Mouse (Mus musculus): Measurements from ENCODE around the gene Crcp. TPM values are rescaled to one million over a fixed set of nuclear protein-coding genes. Genes with fewer than 3 reads are reported as not detected.

Crcp gene
- total RNA-seq, 2 experiments from 2014 or later: 14.4 to 16.3 TPM

GRCm38 (mm10) chr5:130052955-130053354 lies 23.9 kb downstream of the Crcp start:
- DNase-seq (ENCODE audit: low spot score in 2 of 2): no peak

GRCm38 (mm10) chr5:130055688-130056087 lies 26.6 kb downstream of the Crcp start:
- no peak for DNase-seq (ENCODE audit: low spot score in 2 of 2)

- no peak for DNase-seq (ENCODE audit: low spot score in 2 of 2)
These were observed 27.2 kb downstream of the Crcp start for GRCm38 (mm10) chr5:130056303-130056702.

- DNase-seq (ENCODE audit: low spot score in 2 of 2): no peak
These were observed 30.6 kb downstream of the Crcp start for GRCm38 (mm10) chr5:130059413-130060328.

GRCm38 (mm10) chr5:130060329-130060665 lies 31.2 kb downstream of the Crcp start:
- DNase-seq (ENCODE audit: low spot score in 2 of 2): no peak

GRCm38 (mm10) chr5:130062096-130062495 lies 33.0 kb downstream of the Crcp start:
- no peak for DNase-seq (ENCODE audit: low spot score in 2 of 2)

GRCm38 (mm10) chr5:130063760-130064159 lies 34.7 kb downstream of the Crcp start:
- DNase-seq (ENCODE audit: low spot score in 2 of 2): no peak

- DNase-seq (ENCODE audit: low spot score in 2 of 2): no peak
These were observed 36.5 kb downstream of the Crcp start for GRCm38 (mm10) chr5:130065579-130065978.

- no peak for DNase-seq (ENCODE audit: low spot score in 2 of 2)
These were observed 38.8 kb downstream of the Crcp start for GRCm38 (mm10) chr5:130067841-130068264.

GRCm38 (mm10) chr5:130073026-130073425 lies 43.9 kb downstream of the Crcp start, which contains the start of gene Tpst1:
TSS of gene Tpst1 (plus strand) at chr5:130073326.
- DNase-seq (ENCODE audit: low spot score in 2 of 2): no peak

- no peak for DNase-seq (ENCODE audit: low spot score in 2 of 2)
These were observed 45.4 kb downstream of the Crcp start for GRCm38 (mm10) chr5:130074491-130074890.

- DNase-seq (ENCODE audit: low spot score in 2 of 2): no peak
These were observed 47.3 kb downstream of the Crcp start for GRCm38 (mm10) chr5:130076396-130076795.

- DNase-seq (ENCODE audit: low spot score in 2 of 2): no peak
These were observed 49.2 kb downstream of the Crcp start for GRCm38 (mm10) chr5:130078096-130078833.

GRCm38 (mm10) chr5:130078834-130079156 lies 49.7 kb downstream of the Crcp start:
- no peak for DNase-seq (ENCODE audit: low spot score in 2 of 2)

GRCm38 (mm10) chr5:130079202-130080050 lies 50.3 kb downstream of the Crcp start:
- peak; percentile 93 to 94 for DNase-seq (ENCODE audit: low spot score in 2 of 2)

GRCm38 (mm10) chr5:130080051-130080681 lies 51.1 kb downstream of the Crcp start:
- no peak for DNase-seq (ENCODE audit: low spot score in 2 of 2)

GRCm38 (mm10) chr5:130081181-130081881 lies 52.2 kb downstream of the Crcp start:
- DNase-seq (ENCODE audit: low spot score in 2 of 2): no peak

GRCm38 (mm10) chr5:130082431-130082830 lies 53.3 kb downstream of the Crcp start:
- DNase-seq (ENCODE audit: low spot score in 2 of 2): no peak

GRCm38 (mm10) chr5:130084271-130084670 lies 55.2 kb downstream of the Crcp start:
- DNase-seq (ENCODE audit: low spot score in 2 of 2): no peak

- no peak for DNase-seq (ENCODE audit: low spot score in 2 of 2)
These were observed 58.9 kb downstream of the Crcp start for GRCm38 (mm10) chr5:130088008-130088407.
